Mouse (Mus musculus) lung, postnatal 14 days (tissue): ENCODE data around the gene Snw1.

Experiments
- DNase-seq: peaks from one replicate; pipeline ENCODE4 v3.0.0; 2021

Gene Snw1

DNA sequence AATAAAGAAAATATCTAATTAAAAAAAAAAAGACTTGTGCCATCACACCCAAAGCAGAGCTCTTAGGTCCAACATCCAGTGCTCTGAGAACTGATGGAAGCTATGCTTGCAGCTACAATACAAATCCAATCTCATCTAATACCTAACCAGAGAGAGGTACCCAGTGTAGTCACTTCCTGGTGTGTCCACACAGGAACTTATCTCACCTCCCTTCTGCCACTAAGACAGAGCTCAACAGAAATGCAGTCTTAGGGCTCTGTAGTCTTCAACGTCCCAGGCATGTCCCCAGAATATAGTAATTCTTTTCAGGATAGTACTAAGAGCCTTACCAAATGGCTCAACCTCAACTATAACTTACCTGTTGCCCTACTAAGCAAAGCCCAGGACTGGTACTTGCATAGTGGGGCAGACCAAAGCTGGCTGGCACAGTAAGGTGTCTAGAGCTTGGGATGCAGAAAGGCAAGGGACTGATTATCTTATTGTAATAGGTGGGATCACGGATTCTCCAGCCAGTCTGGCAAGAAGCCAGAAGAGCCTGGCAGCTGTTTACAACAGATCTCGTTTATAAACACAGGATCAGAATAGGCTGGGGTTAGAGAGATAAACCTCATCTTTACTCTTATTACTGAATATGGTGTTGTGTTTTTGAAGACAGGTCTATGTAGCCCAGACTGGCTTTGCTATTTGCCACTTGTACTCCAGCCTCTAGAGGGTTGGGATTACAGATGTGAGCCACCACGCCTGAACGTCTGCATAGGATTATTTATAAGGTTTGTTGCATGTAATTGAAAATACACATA is 50.2 kb downstream of the Snw1 start:
- DNase-seq: no peak

DNA sequence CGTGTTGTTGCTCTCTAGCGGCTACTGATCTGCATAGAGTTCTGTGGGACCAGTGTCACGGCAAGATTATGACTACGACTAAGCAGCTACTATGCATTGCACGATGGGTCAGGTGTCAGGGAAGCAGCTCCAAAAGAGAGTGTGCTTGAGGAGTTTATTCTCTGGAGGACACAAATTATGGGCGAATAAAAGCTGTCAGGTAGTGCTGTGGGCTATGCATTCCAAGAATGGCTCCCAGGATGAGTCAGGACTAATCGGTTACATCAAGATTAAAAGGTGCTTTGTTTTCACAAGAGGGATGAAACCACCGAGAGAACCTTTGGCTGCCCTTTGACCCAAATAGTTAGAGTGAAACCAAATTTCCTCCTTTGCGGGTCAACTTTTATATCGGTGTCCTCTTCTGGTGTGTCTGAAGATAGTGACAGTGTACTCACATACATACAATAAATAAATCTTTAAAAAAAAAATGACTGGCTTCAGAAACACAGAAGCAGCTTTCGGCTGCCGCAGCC is 52.0 kb downstream of the Snw1 start:
- no peak for DNase-seq

DNA sequence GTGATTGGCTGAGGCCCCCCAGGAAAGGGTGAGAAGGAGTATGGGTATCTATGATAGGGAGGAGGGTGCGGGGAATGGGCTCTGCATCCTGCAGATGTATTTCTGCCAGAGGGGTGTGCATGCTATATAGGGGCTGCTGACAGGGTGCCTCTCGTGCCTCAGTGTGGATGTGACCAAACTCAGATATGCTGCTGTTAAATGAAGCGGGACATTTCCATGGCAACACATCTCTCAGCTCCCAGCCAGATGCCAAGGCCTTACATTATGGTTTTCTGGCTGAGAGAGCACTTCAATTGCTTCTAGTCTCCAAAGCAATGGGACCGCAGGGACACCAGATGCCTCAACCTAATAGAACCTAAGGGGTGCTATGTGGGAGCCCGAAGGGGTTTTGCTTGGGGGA is 53.2 kb downstream of the Snw1 start:
- no peak for DNase-seq

DNA sequence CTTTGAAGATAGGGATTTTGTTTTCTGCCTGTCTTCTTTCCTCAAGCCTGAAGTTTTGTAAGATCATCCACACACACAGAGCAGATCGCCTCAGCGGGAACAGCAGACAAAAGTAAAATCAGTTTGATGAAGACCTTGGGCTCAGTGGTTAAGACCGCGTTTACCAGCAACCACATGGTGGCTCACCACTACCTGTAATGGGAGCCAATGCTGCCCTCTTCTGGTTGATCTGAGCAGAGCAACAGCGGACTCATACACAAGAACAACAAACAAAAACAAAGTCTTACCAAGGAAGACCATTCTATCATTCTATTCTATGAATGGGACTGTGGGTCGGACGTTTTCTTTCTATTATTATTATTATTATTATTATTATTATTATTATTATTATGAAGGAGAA is 55.4 kb downstream of the Snw1 start:
- DNase-seq: peak; percentile 75

DNA sequence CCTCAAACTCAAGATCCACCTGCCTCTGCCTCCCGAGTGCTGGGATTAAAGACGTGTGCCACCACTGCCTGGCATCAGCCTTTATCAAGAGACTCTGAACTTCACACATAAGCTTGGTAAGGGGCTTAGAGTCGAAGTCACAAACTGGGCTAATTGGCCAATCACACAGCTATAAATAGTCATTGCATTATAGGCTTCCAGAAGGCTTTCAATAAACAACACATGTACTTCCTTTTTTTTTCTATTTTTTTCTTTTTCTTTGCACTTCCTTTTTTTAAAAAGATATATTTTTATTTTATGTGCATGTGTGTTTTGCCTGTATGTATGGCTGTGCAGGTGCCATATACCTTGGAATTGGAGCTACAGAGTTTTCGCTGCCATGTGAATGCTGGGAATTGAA is 56.7 kb downstream of the Snw1 start:
- no peak for DNase-seq

DNA sequence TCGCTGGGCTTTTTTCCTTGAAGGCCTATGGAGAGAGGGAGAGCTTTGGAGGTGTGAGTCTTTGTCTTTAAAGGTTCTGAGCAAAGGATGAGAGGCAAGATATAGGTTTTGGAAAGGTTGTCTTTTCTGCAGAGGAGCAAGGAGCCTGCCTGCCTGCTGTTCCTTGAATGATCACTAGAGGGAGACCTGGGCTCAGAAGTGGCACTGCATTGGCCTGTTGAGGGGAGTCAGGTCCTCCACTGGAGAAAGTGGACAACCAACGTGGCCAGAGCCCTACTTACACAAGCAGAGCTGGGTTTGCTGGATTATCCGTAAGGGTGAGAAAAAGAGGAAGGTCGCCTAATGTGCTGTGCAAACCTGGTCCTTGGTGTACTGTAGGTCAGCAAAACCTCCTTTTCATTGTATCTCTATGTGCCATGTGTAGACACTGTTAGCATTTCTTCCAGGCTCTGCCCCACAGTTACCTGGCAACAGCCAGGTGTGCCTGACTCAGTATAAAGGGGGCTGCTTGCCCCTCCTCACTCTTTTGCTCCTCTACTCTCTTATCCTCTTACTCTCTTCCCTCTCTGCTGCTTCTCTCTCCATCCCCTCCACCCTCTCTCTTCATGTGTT is 58.8 kb downstream of the Snw1 start:
- DNase-seq: peak; percentile 84

DNA sequence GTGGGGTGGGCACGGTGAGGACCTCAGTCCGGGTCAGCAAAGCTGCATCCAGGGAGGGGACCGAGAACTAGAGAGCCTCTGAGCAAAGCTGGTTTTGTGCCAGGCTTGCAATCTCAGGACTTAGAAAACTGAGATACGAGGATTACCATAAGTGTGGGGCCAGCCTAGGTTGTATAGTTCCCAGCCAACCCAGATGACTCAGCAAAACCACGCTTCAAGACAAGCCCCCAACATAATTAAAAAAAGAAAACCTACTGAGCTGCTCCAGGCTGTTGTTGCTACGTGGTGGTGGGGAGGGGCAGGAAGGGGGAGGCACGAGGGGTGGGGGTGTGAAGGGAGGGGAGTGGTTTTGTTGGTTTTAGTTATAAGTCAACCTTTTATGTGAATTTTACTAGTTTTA is 61.1 kb downstream of the Snw1 start:
- DNase-seq: no peak

DNA sequence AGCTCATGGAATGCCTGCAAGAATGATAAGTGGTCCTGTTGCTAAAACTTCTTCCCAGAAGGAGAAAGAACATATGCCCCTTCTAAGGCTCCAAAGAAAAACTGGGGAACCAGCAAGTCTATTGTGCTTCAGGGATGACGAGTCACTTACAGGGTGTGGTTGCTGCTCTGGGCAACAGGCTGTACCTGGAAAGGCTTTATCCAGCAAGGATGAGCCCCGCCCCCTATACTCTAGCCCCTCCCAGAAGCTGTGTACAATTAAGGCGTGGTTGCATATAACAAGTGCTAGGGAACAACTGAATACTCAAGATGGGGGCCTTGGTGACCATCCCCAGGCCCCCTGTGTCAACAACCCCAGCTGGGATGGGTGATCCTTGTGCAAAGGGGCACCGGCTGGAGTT is 63.0 kb downstream of the Snw1 start:
- no peak for DNase-seq

DNA sequence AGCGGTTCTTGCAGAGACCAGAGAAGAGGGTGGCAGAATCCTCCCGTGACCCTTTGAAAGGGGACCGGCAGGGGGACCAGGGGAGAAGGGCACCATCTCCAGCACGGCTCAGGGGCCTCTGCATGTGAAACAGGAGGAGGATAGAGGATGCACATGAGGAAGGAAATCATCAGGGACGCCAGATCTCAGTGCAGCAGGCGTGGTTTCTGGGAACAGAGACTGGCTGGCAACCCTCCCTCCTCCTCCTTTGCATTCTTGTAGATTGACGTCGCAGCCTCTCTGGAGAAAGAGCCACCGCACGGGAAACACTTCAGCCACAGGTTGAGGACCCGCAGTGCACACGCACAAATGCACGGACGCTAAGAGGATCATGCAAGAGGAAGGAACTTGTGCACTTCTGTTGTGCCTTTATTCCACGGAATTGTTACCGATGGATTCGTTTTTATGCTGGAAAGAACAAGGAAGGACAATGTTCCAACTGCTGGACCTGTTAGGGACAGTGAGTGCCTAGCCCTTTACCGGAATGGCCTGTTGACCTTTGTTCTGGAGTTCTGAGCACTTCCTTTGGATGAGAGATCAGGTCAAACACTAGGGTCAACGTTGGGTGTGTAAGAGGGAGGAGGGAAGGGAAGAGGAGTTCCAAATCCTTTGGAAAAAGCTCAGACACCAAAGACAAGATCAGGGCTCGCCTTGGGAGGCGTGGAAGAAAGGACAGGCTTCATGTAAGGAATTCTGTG is 64.0 kb downstream of the Snw1 start:
- peak; percentile 68 for DNase-seq

DNA sequence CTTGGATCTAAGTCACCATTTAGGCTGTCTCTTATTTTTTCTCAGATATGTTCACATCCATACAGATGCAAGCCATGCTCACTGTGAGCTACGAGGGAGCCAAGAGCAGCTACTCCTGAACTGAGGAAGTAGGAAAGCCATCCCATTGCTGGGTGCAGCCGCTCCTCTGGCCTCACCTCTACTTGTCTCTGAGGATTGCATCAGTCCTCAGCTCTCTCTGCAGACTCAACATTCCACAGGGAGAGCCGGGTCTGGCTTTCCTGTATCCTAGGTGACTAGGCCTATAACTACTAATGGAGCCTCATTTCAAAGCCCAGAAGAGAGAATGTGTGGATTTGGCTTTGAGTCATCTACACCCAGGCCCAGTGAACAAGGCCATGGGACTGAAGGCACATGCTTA is 66.4 kb downstream of the Snw1 start:
- DNase-seq: no peak

DNA sequence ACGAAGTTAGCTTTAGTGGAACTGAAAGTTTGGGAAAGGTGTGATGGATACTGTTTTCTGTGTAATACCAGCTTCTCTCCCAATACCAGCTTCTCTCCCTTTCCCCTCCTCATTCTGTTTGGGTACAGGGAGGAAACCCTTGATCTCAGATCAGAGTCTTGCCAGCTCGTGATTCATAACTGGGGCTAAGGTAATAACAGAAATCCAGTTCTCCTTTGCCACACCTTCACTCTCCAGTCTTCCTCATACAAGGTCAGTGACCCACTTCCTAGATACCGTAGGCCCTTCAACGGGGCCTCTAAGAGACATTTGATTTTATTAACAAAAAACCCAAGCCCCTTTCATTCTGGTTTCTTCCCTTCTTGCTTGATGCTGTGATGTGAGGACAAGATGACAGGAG is 66.9 kb downstream of the Snw1 start:
- no peak for DNase-seq

DNA sequence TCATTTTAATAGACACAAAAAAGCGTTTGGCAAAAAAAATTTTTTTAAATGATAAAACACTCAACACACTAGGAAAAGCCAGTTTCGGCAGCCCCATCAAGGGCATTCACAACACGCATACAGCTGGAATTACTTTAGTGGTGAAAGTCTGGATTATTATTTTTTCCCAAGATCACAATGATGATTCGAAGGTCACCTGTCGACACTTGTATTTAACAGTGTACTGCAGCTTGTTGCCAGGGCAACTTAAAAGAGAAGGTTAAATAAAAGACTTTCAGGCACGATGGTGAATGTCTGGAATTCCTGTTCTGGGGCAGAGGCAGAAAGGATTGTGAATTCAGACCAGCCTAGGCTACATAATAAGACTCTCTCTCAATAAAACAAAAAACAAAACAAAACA is 70.2 kb downstream of the Snw1 start:
- DNase-seq: no peak

DNA sequence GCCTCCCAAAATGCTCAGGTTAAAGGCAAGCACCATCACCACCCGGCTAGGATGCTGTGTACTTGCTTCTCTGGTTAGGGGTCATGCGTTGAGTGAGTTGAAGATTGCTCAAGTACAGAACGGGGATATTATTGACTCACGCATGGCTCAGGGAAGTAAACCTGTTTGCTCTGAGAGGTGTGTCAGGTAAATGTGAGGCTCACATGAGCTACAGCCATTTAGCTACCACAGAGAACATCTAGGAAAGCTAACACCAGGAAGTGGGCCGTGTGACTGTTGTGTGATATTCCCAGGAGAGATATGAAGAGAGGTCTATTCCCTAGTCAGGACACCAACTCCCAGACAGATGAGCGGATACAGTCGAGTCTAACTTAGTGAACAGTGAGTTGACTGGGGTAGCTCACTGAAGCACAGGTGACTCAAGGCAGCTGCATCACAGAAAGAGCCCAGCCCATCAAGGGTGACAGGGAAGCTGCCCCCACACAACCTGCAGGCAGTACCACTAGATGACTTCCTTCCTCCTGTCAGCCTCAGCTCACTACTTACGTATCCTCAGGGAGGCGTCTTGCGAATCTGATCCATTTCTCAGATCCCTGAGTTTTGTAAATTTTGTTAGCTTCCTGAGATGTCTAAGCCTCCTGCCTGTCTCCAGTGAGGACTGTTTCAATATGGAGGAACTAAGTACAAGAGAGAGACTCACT is 72.8 kb downstream of the Snw1 start:
- DNase-seq: no peak
